Mouse (Mus musculus): ENCODE measurements at regions not wholly inside any gene's neighbourhood (a gene's known extent, or its start where the extent isn't known, plus 50 kb on each side); places are given as distances from the start of the nearest gene placed in this dataset.

- Histone ChIP-seq H3K4me1 (ENCODE audit: control insufficient read depth in 1 of 2, insufficient read depth in 2 of 2) (no peaks in the 10 kb centered on the region), H3K27me3 (replicated peaks) (no peaks in the 10 kb centered on the region), H3K27ac (ENCODE audit: insufficient read depth, low read depth) (no peak overlapping the region), H3K9me3 (replicated peaks; ENCODE audit: low read length) (no peaks in the 10 kb centered on the region), H3K9ac (ENCODE audit: insufficient read depth, low read depth) (no peak overlapping the region), H3K4me3 (replicated peaks in 1 of 3; ENCODE audit: low read depth in 2 of 3, low read length in 2 of 3, poor library complexity in 1 of 3) (no peak overlapping the region), H3K79me2 (replicated peaks; ENCODE audit: control insufficient read depth, extremely low read depth, insufficient read depth, poor library complexity, severe bottlenecking) (no peaks in the 10 kb centered on the region), H3K4me2 (ENCODE audit: insufficient read depth, low read depth, poor library complexity, severe bottlenecking) (no peak overlapping the region), H3K36me3 (replicated peaks in 1 of 2; ENCODE audit: control insufficient read depth in 1 of 2, insufficient read depth in 1 of 2, low read length in 1 of 2) (no peaks in the 10 kb centered on the region)
- TF ChIP-seq MEF2A (IDR thresholded peaks at IDR 0.05; ENCODE audit: borderline replicate concordance, low read depth, low read length) (no peak), JUND (conservative IDR thresholded peaks at IDR 0.05; ENCODE audit: low read depth, low read length) (no peak), MAX (IDR thresholded peaks at IDR 0.05; ENCODE audit: low read length) (no peak), USF1 (IDR thresholded peaks at IDR 0.05; ENCODE audit: low read depth, low read length) (no peak), SIN3A (IDR thresholded peaks at IDR 0.05; ENCODE audit: low read length) (no peak), MXI1 (IDR thresholded peaks at IDR 0.05; ENCODE audit: low read depth, low read length) (no peak), ZC3H11A (IDR thresholded peaks at IDR 0.05; ENCODE audit: low read depth, low read length) (no peak), ZKSCAN1 (IDR thresholded peaks at IDR 0.05; ENCODE audit: borderline replicate concordance, low read depth, low read length) (no peak)
- in situ Hi-C loops (cut with MboI; ENCODE audit: low pct_ligation_motif_present, low pct_unique_long_range_greater_than_20kb, low sequenced_read_pairs): no loop called here
- no peak for DNase-seq (ENCODE audit: extremely low read depth)
- dilution Hi-C loops (cut with MboI; ENCODE audit: extremely low pct_ligation_motif_present, extremely low pct_unique_long_range_greater_than_20kb, low sequenced_read_pairs): no loop called here
These were observed 131.2 kb upstream of the Ahr start for GRCm38 (mm10) chr12:35666062-35666461.

GRCm38 (mm10) chr12:35663062-35663461 is 128.2 kb upstream of the Ahr start:
- Histone ChIP-seq H3K4me2 (ENCODE audit: insufficient read depth, low read depth, poor library complexity, severe bottlenecking) (no peak overlapping the region), H3K4me3 (replicated peaks in 1 of 3; ENCODE audit: low read depth in 2 of 3, low read length in 2 of 3, poor library complexity in 1 of 3) (no peak overlapping the region), H3K27me3 (replicated peaks) (no peaks in the 10 kb centered on the region), H3K4me1 (ENCODE audit: control insufficient read depth in 1 of 2, insufficient read depth in 2 of 2) (no peaks in the 10 kb centered on the region), H3K36me3 (replicated peaks in 1 of 2; ENCODE audit: control insufficient read depth in 1 of 2, insufficient read depth in 1 of 2, low read length in 1 of 2) (no peaks in the 10 kb centered on the region), H3K27ac (ENCODE audit: insufficient read depth, low read depth) (no peak overlapping the region), H3K79me2 (replicated peaks; ENCODE audit: control insufficient read depth, extremely low read depth, insufficient read depth, poor library complexity, severe bottlenecking) (no peaks in the 10 kb centered on the region), H3K9me3 (replicated peaks; ENCODE audit: low read length) (no peaks in the 10 kb centered on the region), H3K9ac (ENCODE audit: insufficient read depth, low read depth) (no peak overlapping the region)
- no peak for TF ChIP-seq E2F4 (IDR thresholded peaks at IDR 0.05; ENCODE audit: insufficient replicate concordance, low read depth, low read length)
- no peak for TF ChIP-seq HCFC1 (IDR thresholded peaks at IDR 0.05; ENCODE audit: low read depth, low read length)
- no peak for TF ChIP-seq EP300 (IDR thresholded peaks at IDR 0.05; ENCODE audit: low read length)
- no peak for TF ChIP-seq JUND (conservative IDR thresholded peaks at IDR 0.05; ENCODE audit: low read depth, low read length)
- TF ChIP-seq MAX (IDR thresholded peaks at IDR 0.05; ENCODE audit: low read length): no peak
- no peak for TF ChIP-seq JUN (IDR thresholded peaks at IDR 0.05; ENCODE audit: insufficient read depth, low read depth, low read length)
- no peak for TF ChIP-seq NRF1 (IDR thresholded peaks at IDR 0.05; ENCODE audit: low read depth, low read length)
- TF ChIP-seq USF2 (conservative IDR thresholded peaks at IDR 0.05; ENCODE audit: low read depth, low read length): no peak
- TF ChIP-seq ZC3H11A (IDR thresholded peaks at IDR 0.05; ENCODE audit: low read depth, low read length): no peak
- no peak for TF ChIP-seq TCF12 (IDR thresholded peaks at IDR 0.05; ENCODE audit: low read depth, low read length)
- TF ChIP-seq SIN3A (IDR thresholded peaks at IDR 0.05; ENCODE audit: low read length): no peak
- TF ChIP-seq GABPA (IDR thresholded peaks at IDR 0.05; ENCODE audit: insufficient replicate concordance, low read depth, low read length): no peak
- no peak for TF ChIP-seq ETS1 (conservative IDR thresholded peaks at IDR 0.05; ENCODE audit: low read depth, low read length)
- TF ChIP-seq POLR2AphosphoS2 (IDR thresholded peaks at IDR 0.05; ENCODE audit: low read depth, low read length): no peak
- TF ChIP-seq CTCF (conservative IDR thresholded peaks at IDR 0.05 in 1 of 2, IDR thresholded peaks at IDR 0.05 in 1 of 2; ENCODE audit: low read depth in 2 of 2, low read length in 2 of 2): no peak
- no peak for TF ChIP-seq NELFE (IDR thresholded peaks at IDR 0.05; ENCODE audit: low read depth, low read length)
- dilution Hi-C loops (cut with MboI; ENCODE audit: extremely low pct_ligation_motif_present, extremely low pct_unique_long_range_greater_than_20kb, low sequenced_read_pairs) (no loop called here), in situ Hi-C loops (cut with MboI; ENCODE audit: low pct_ligation_motif_present, low pct_unique_long_range_greater_than_20kb, low sequenced_read_pairs) (no loop called here)
- no peak for DNase-seq (ENCODE audit: extremely low read depth)

All from CH12.LX (cell line).